Mouse (Mus musculus) adrenal gland, adult 8-10 months (tissue): ENCODE data around the gene Tmem40. TPM values are rescaled to one million over a fixed set of nuclear protein-coding genes. Genes with fewer than 3 reads are reported as not detected.

Source experiments
- DNase-seq: peaks from one replicate; pipeline ENCODE4 v3.0.0; 2022
- total RNA-seq, 4 experiments: library from RNA; stranded (reverse); gene quantifications; 2 replicates each; pipeline ENCODE4 v1.2.4; 2022

The Tmem40 gene
- not detected for total RNA-seq

GRCm38 (mm10) chr6:115761995-115762756 lies at the start of gene Tmem40:
Gene Tmem40, minus strand, starts transcription at chr6:115762410.
- no peak for DNase-seq

- no peak for DNase-seq
These were observed 49.4 kb upstream of the Tmem40 start for GRCm38 (mm10) chr6:115811606-115812005.

- DNase-seq, result peak; percentile 75
These were observed 46.5 kb upstream of the Tmem40 start, which contains the start of gene Rpl32 for GRCm38 (mm10) chr6:115808488-115809231. Gene Rpl32, minus strand, starts transcription at chr6:115808747.

- DNase-seq, result no peak
These were observed 45.9 kb upstream of the Tmem40 start for GRCm38 (mm10) chr6:115808196-115808487.

GRCm38 (mm10) chr6:115807464-115808195 lies 45.4 kb upstream of the Tmem40 start:
- no peak for DNase-seq

GRCm38 (mm10) chr6:115804432-115805192 lies 42.4 kb upstream of the Tmem40 start:
- DNase-seq, result no peak

- peak; percentile 71 for DNase-seq
These were observed 41.6 kb upstream of the Tmem40 start for GRCm38 (mm10) chr6:115803541-115804382.

- DNase-seq, result no peak
These were observed 39.6 kb upstream of the Tmem40 start for GRCm38 (mm10) chr6:115801811-115802210.

GRCm38 (mm10) chr6:115792691-115793215 lies 30.5 kb upstream of the Tmem40 start:
- no peak for DNase-seq

GRCm38 (mm10) chr6:115791842-115792686 lies 29.9 kb upstream of the Tmem40 start:
- no peak for DNase-seq

- no peak for DNase-seq
These were observed 28.8 kb upstream of the Tmem40 start for GRCm38 (mm10) chr6:115791016-115791415.

GRCm38 (mm10) chr6:115782781-115783180 lies 20.6 kb upstream of the Tmem40 start:
- peak; percentile 74 for DNase-seq

- DNase-seq, result no peak
These were observed 14.2 kb upstream of the Tmem40 start for GRCm38 (mm10) chr6:115776363-115776762.

- DNase-seq, result no peak
These were observed 13.6 kb upstream of the Tmem40 start for GRCm38 (mm10) chr6:115775838-115776237.

- no peak for DNase-seq
These were observed 12.3 kb upstream of the Tmem40 start, which contains the start of gene Cand2 for GRCm38 (mm10) chr6:115774501-115774921. Gene Cand2, plus strand, starts transcription at chr6:115774538.

- DNase-seq, result no peak
These were observed 11.8 kb upstream of the Tmem40 start for GRCm38 (mm10) chr6:115773966-115774413.

GRCm38 (mm10) chr6:115772604-115773003 lies 10.4 kb upstream of the Tmem40 start:
- no peak for DNase-seq

GRCm38 (mm10) chr6:115772201-115772600 lies 10.0 kb upstream of the Tmem40 start:
- no peak for DNase-seq

GRCm38 (mm10) chr6:115770852-115771251 lies 8.6 kb upstream of the Tmem40 start:
- DNase-seq, result no peak
